Mouse (Mus musculus): Measurements from ENCODE around the gene Synj1. TPM values are rescaled to one million over a fixed set of nuclear protein-coding genes. Genes with fewer than 3 reads are reported as not detected.

Synj1 gene
- total RNA-seq (2023) = 10 to 100 TPM; 44.5 to 58.1 TPM

GRCm38 (mm10) chr16:91011021-91011683, at the start of gene Synj1:
TSS of gene Synj1 (minus strand) at chr16:91011308.

GRCm38 (mm10) chr16:91044270-91045182, 33.4 kb upstream of the Synj1 start, which contains the start of gene Paxbp1:
TSS of gene Paxbp1 (minus strand) at chr16:91044543.

GRCm38 (mm10) chr16:90934687-90935328, 76.3 kb downstream of the Synj1 start, which contains the start of gene Cfap298:
TSS of gene Cfap298 (minus strand) at chr16:90935114.

Other genes with a start within 250 kb of the Synj1 start
- 10 to 100 TPM; 33.6 to 36.9 TPM for gene Urb1, start 200.9 kb downstream of the Synj1 start, total RNA-seq (2023)
- gene Eva1c, start 184.6 kb downstream of the Synj1 start, total RNA-seq (2023) = not detected
- gene Cfap298, start 76.2 kb downstream of the Synj1 start, total RNA-seq (2023) = 10 to 100 TPM; 12.0 to 24.6 TPM
- 100 to 1,000 TPM; 112 to 123 TPM for gene Paxbp1, start 33.2 kb upstream of the Synj1 start, total RNA-seq (2023)
- under 1 TPM in 1 of 2 experiments, not detected in 1; 0.71 TPM for gene 4932438H23Rik, start 83.8 kb upstream of the Synj1 start, total RNA-seq (2023)
- gene Olig2, start 214.1 kb upstream of the Synj1 start, total RNA-seq (2023) = not detected

Measured in B cell, adult 67 days (primary cell).